ENCODE assay signal across 8 mouse cellular contexts in genomic region chr3:88677399-88677798, GRCm38 (mm10). TPM values are rescaled to one million over a fixed set of nuclear protein-coding genes. Genes with fewer than 3 reads are reported as not detected.
A peak's percentile ranks its signal among the peaks of the same experiment; 100 is the strongest.
DNase-seq lines count a peak whose midpoint lies in the region; ATAC-seq and TF ChIP-seq lines count a peak whose summit lies in the region.

No protein-coding gene starts in this region.

- H3K27ac ChIP-seq in CH12.LX (ENCODE audit: insufficient read depth, low read depth) = no peak overlapping the region
- H3K27ac ChIP-seq in embryonic facial prominence, embryonic 12.5 days = no peak overlapping the region
- H3K27ac ChIP-seq in heart, embryonic 11.5 days (ENCODE audit: low read depth, low read length) = no peak overlapping the region
- H3K27ac ChIP-seq in kidney, embryonic 14.5 days (ENCODE audit: low read depth, low read length) = no peak overlapping the region
- H3K27ac ChIP-seq in liver, postnatal 0 days (ENCODE audit: low read depth) = no peak overlapping the region
- H3K27ac ChIP-seq in neural tube, embryonic 13.5 days (replicated peaks) = no peak overlapping the region

- H3K79me2 ChIP-seq in CH12.LX (replicated peaks; ENCODE audit: control insufficient read depth, extremely low read depth, insufficient read depth, poor library complexity, severe bottlenecking) = no peaks in the 10 kb centered on the region

- H3K36me3 ChIP-seq in CH12.LX (replicated peaks in 1 of 2; ENCODE audit: control insufficient read depth in 1 of 2, insufficient read depth in 1 of 2, low read length in 1 of 2) = no peaks in the 10 kb centered on the region
- no peaks in the 10 kb centered on the region for H3K36me3 ChIP-seq in embryonic facial prominence, embryonic 12.5 days
- H3K36me3 ChIP-seq in heart, embryonic 11.5 days (ENCODE audit: control insufficient read depth, insufficient read depth, low read length) = no peaks in the 10 kb centered on the region
- H3K36me3 ChIP-seq in kidney, embryonic 14.5 days (ENCODE audit: control insufficient read depth, insufficient read depth, low read length) = no peaks in the 10 kb centered on the region
- no peaks in the 10 kb centered on the region for H3K36me3 ChIP-seq in liver, postnatal 0 days (replicated peaks; ENCODE audit: insufficient read depth, low read length)
- H3K36me3 ChIP-seq in neural tube, embryonic 13.5 days = no peaks in the 10 kb centered on the region

- TF ChIP-seq POLR2A in CH12.LX (IDR thresholded peaks at IDR 0.05; ENCODE audit: low read depth, low read length) = no peak

- no peak for TF ChIP-seq EP300 in CH12.LX (IDR thresholded peaks at IDR 0.05; ENCODE audit: low read length)
- no peak for TF ChIP-seq EP300 in liver, postnatal 0 days (IDR thresholded peaks at IDR 0.05; ENCODE audit: low read depth)

- ATAC-seq in embryonic facial prominence, embryonic 12.5 days (ENCODE audit: insufficient number of reproducible peaks, insufficient read depth, low FRiP score, low TSS enrichment) = no peak
- ATAC-seq in heart, embryonic 11.5 days (replicated peaks; ENCODE audit: insufficient number of reproducible peaks, low FRiP score, low TSS enrichment) = peak; percentile 35; the same call in 1 of the 2 replicates
- peak; percentile 88 for ATAC-seq in kidney, embryonic 14.5 days (ENCODE audit: low FRiP score, low TSS enrichment)
- ATAC-seq in liver, postnatal 0 days = peak; percentile 83
- peak; percentile 61; the same call in 1 of the 2 replicates for ATAC-seq in neural tube, embryonic 13.5 days (ENCODE audit: low read depth)

- H3K9me3 ChIP-seq in CH12.LX (replicated peaks; ENCODE audit: low read length) = no peaks in the 10 kb centered on the region
- no peaks in the 10 kb centered on the region for H3K9me3 ChIP-seq in embryonic facial prominence, embryonic 12.5 days
- H3K9me3 ChIP-seq in heart, embryonic 11.5 days (replicated peaks; ENCODE audit: control insufficient read depth, low read length) = no peaks in the 10 kb centered on the region; the same call in 1 of the 2 replicates
- no peaks in the 10 kb centered on the region for H3K9me3 ChIP-seq in kidney, embryonic 14.5 days (ENCODE audit: control insufficient read depth, low read length)
- no peaks in the 10 kb centered on the region for H3K9me3 ChIP-seq in liver, postnatal 0 days (ENCODE audit: low read length)
- no peaks in the 10 kb centered on the region for H3K9me3 ChIP-seq in neural tube, embryonic 13.5 days

- peaks cover 2 to 11% of the 10 kb centered on the region in 2 experiments; a peak in 3 of 4 replicates for H3K4me1 ChIP-seq in CH12.LX (ENCODE audit: control insufficient read depth in 1 of 2, insufficient read depth in 2 of 2)
- H3K4me1 ChIP-seq in embryonic facial prominence, embryonic 12.5 days = 0 out of 2 replicates have a peak, but pooled peaks cover 3% of the 10 kb centered on the region
- no peaks in the 10 kb centered on the region; the same call in 1 of the 2 replicates for H3K4me1 ChIP-seq in heart, embryonic 11.5 days (ENCODE audit: control insufficient read depth, insufficient read depth, low read length)
- no peaks in the 10 kb centered on the region for H3K4me1 ChIP-seq in kidney, embryonic 14.5 days (ENCODE audit: control insufficient read depth, insufficient read depth, low read length)
- no peaks in the 10 kb centered on the region; the same call in 1 of the 2 replicates for H3K4me1 ChIP-seq in liver, postnatal 0 days (ENCODE audit: insufficient read depth)
- peaks cover 4% of the 10 kb centered on the region; the same call in 1 of the 2 replicates for H3K4me1 ChIP-seq in neural tube, embryonic 13.5 days (replicated peaks)

- peak; percentile 94 for TF ChIP-seq RAD21 in CH12.LX (IDR thresholded peaks at IDR 0.05; ENCODE audit: low read depth, low read length)

- H3K4me3 ChIP-seq in CH12.LX (replicated peaks in 1 of 3; ENCODE audit: low read depth in 2 of 3, low read length in 2 of 3, poor library complexity in 1 of 3) = peak overlapping the region; percentile 44 to 59 (median 45)
- H3K4me3 ChIP-seq in embryonic facial prominence, embryonic 12.5 days = peak overlapping the region; percentile 25; the same call in 1 of the 2 replicates
- peak overlapping the region; percentile 21 for H3K4me3 ChIP-seq in heart, embryonic 11.5 days (ENCODE audit: low read depth, low read length)
- peak overlapping the region; percentile 18 for H3K4me3 ChIP-seq in kidney, embryonic 14.5 days (ENCODE audit: low read length)
- H3K4me3 ChIP-seq in liver, postnatal 0 days (ENCODE audit: low read depth, low read length) = peak overlapping the region; percentile 42
- H3K4me3 ChIP-seq in neural tube, embryonic 13.5 days = peak overlapping the region; percentile 30

- peak overlapping the region; percentile 83 for H3K9ac ChIP-seq in CH12.LX (ENCODE audit: insufficient read depth, low read depth)
- peak overlapping the region; percentile 36; the same call in 1 of the 2 replicates for H3K9ac ChIP-seq in embryonic facial prominence, embryonic 12.5 days
- peak overlapping the region; percentile 65; the same call in 1 of the 2 replicates for H3K9ac ChIP-seq in heart, embryonic 11.5 days (ENCODE audit: low read depth, low read length)
- peak overlapping the region; percentile 43; the same call in 1 of the 2 replicates for H3K9ac ChIP-seq in kidney, embryonic 14.5 days (ENCODE audit: low read depth, low read length)
- H3K9ac ChIP-seq in liver, postnatal 0 days (replicated peaks) = peak overlapping the region; percentile 60
- H3K9ac ChIP-seq in neural tube, embryonic 13.5 days = peak overlapping the region; percentile 66

- H3K27me3 ChIP-seq in CH12.LX (replicated peaks) = no peaks in the 10 kb centered on the region
- no peaks in the 10 kb centered on the region for H3K27me3 ChIP-seq in embryonic facial prominence, embryonic 12.5 days
- no peaks in the 10 kb centered on the region for H3K27me3 ChIP-seq in heart, embryonic 11.5 days (ENCODE audit: control insufficient read depth, insufficient read depth, low read length)
- H3K27me3 ChIP-seq in kidney, embryonic 14.5 days (ENCODE audit: control insufficient read depth, insufficient read depth, low read length) = no peaks in the 10 kb centered on the region
- no peaks in the 10 kb centered on the region for H3K27me3 ChIP-seq in liver, postnatal 0 days (ENCODE audit: insufficient read depth, low read length)
- H3K27me3 ChIP-seq in neural tube, embryonic 13.5 days = no peaks in the 10 kb centered on the region

- peak; percentile 85 for DNase-seq in CH12.LX (ENCODE audit: extremely low read depth)
- peak; percentile 71 to 82 for DNase-seq in adrenal gland, postnatal 36 days
- DNase-seq in liver, postnatal 0 days = peak; percentile 76
- DNase-seq in thymus, postnatal 10 days (ENCODE audit: low spot score in 2 of 2) = peak; percentile 24 to 73

- TF ChIP-seq CTCF in CH12.LX (conservative IDR thresholded peaks at IDR 0.05 in 1 of 2, IDR thresholded peaks at IDR 0.05 in 1 of 2; ENCODE audit: low read depth in 2 of 2, low read length in 2 of 2) = peak; percentile 36 to 93
- TF ChIP-seq CTCF in liver, postnatal 0 days (IDR thresholded peaks at IDR 0.05; ENCODE audit: low read depth) = peak; percentile 92

- in situ Hi-C loops in CH12.LX (cut with MboI; ENCODE audit: low pct_ligation_motif_present, low pct_unique_long_range_greater_than_20kb, low sequenced_read_pairs) = loop anchor here (25.0 kb wide), 1 partner anchor 185 kb away; no protein-coding TSS in a partner anchor

- WGBS in embryonic facial prominence, embryonic 12.5 days = 8% methylated on average over 11 of the region's 11 CpGs
- WGBS in heart, embryonic 11.5 days (ENCODE audit: insufficient replicate concordance) = 9% methylated on average over 11 of the region's 11 CpGs
- 9% methylated on average over 11 of the region's 11 CpGs for WGBS in kidney, embryonic 14.5 days
- WGBS in liver, postnatal 0 days (ENCODE audit: insufficient replicate concordance) = 8% methylated on average over 11 of the region's 11 CpGs
- 11% methylated on average over 11 of the region's 11 CpGs for WGBS in neural tube, embryonic 13.5 days

- H3K4me2 ChIP-seq in CH12.LX (ENCODE audit: insufficient read depth, low read depth, poor library complexity, severe bottlenecking) = peak overlapping the region; percentile 85
- H3K4me2 ChIP-seq in embryonic facial prominence, embryonic 12.5 days (replicated peaks) = peak overlapping the region; percentile 53
- peak overlapping the region; percentile 71 for H3K4me2 ChIP-seq in heart, embryonic 11.5 days
- peak overlapping the region; percentile 44 for H3K4me2 ChIP-seq in kidney, embryonic 14.5 days (replicated peaks; ENCODE audit: low read depth, low read length)
- peak overlapping the region; percentile 77 for H3K4me2 ChIP-seq in liver, postnatal 0 days (ENCODE audit: low read depth, low read length)
- H3K4me2 ChIP-seq in neural tube, embryonic 13.5 days = peak overlapping the region; percentile 59

- dilution Hi-C loops in CH12.LX (cut with MboI; ENCODE audit: extremely low pct_ligation_motif_present, extremely low pct_unique_long_range_greater_than_20kb, low sequenced_read_pairs) = no loop called here

RNA-seq across cellular contexts. Expression of gene Khdc4, which starts 8.2 kb away (rescaled TPM):
- total RNA-seq in CH12.LX (2012; rRNA removed) (35.2 and 40.2 TPM in 2 replicates), CH12.LX (2014; rRNA removed) (56.6 and 58.6 TPM in 2 replicates)
- 53.6 TPM in 2 replicates for polyA plus RNA-seq in CH12.LX (2012; ENCODE audit: insufficient read length, low read depth)
- total RNA-seq in adrenal gland, postnatal 36 days (2021) = 10 to 100 TPM; 46.5 to 64.3 TPM
- 116 and 117 TPM in 2 replicates for polyA plus RNA-seq in embryonic facial prominence, embryonic 12.5 days (2016; fragmentation: Nextera tagmentation; extraction: Ambion mirVana)
- 68.2 and 69.8 TPM in 2 replicates for polyA plus RNA-seq in heart, embryonic 11.5 days (2014; fragmentation: Nextera tagmentation; extraction: Ambion mirVana)
- polyA plus RNA-seq in kidney, embryonic 14.5 days (2014; fragmentation: Nextera tagmentation; extraction: Ambion mirVana) = 58.1 and 103 TPM in 2 replicates
- 18.8 and 19.8 TPM in 2 replicates for polyA plus RNA-seq in liver, postnatal 0 days (2015; fragmentation: Nextera tagmentation; extraction: Ambion mirVana)
- polyA plus RNA-seq in neural tube, embryonic 13.5 days (2015; fragmentation: Nextera tagmentation; extraction: Ambion mirVana) = 95.0 and 104 TPM in 2 replicates

RNA-seq across cellular contexts. Expression of gene Rxfp4, which starts 24.5 kb away (rescaled TPM):
- total RNA-seq in CH12.LX (2012; rRNA removed) = 0.08 TPM in 1 of 2 replicates, not detected in the other
- total RNA-seq in CH12.LX (2014; rRNA removed) = not detected in 2 replicates
- polyA plus RNA-seq in CH12.LX (2012; ENCODE audit: insufficient read length, low read depth) = not detected in 2 replicates
- total RNA-seq in adrenal gland, postnatal 36 days (2021) = not detected
- not detected in 2 replicates for polyA plus RNA-seq in embryonic facial prominence, embryonic 12.5 days (2016; fragmentation: Nextera tagmentation; extraction: Ambion mirVana)
- not detected in 2 replicates for polyA plus RNA-seq in heart, embryonic 11.5 days (2014; fragmentation: Nextera tagmentation; extraction: Ambion mirVana)
- polyA plus RNA-seq in kidney, embryonic 14.5 days (2014; fragmentation: Nextera tagmentation; extraction: Ambion mirVana) = not detected in 2 replicates
- not detected in 2 replicates for polyA plus RNA-seq in liver, postnatal 0 days (2015; fragmentation: Nextera tagmentation; extraction: Ambion mirVana)
- not detected in 2 replicates for polyA plus RNA-seq in neural tube, embryonic 13.5 days (2015; fragmentation: Nextera tagmentation; extraction: Ambion mirVana)

RNA-seq across cellular contexts. Expression of gene Rit1, which starts 39.2 kb away (rescaled TPM):
- total RNA-seq in CH12.LX (2012; rRNA removed) (21.4 and 23.7 TPM in 2 replicates), CH12.LX (2014; rRNA removed) (28.7 and 29.1 TPM in 2 replicates)
- polyA plus RNA-seq in CH12.LX (2012; ENCODE audit: insufficient read length, low read depth) = 18.4 and 20.6 TPM in 2 replicates
- 10 to 100 TPM; 49.9 to 58.4 TPM for total RNA-seq in adrenal gland, postnatal 36 days (2021)
- polyA plus RNA-seq in embryonic facial prominence, embryonic 12.5 days (2016; fragmentation: Nextera tagmentation; extraction: Ambion mirVana) = 46.2 and 51.6 TPM in 2 replicates
- polyA plus RNA-seq in heart, embryonic 11.5 days (2014; fragmentation: Nextera tagmentation; extraction: Ambion mirVana) = 49.7 and 50.4 TPM in 2 replicates
- polyA plus RNA-seq in kidney, embryonic 14.5 days (2014; fragmentation: Nextera tagmentation; extraction: Ambion mirVana) = 44.7 and 46.4 TPM in 2 replicates
- 25.6 and 26.3 TPM in 2 replicates for polyA plus RNA-seq in liver, postnatal 0 days (2015; fragmentation: Nextera tagmentation; extraction: Ambion mirVana)
- polyA plus RNA-seq in neural tube, embryonic 13.5 days (2015; fragmentation: Nextera tagmentation; extraction: Ambion mirVana) = 60.7 and 65.0 TPM in 2 replicates
